Mouse (Mus musculus): ENCODE results near the gene Cd44.

GRCm38 (mm10) chr2:102940813-102941361 lies 39.4 kb upstream of the Cd44 start:
- TF ChIP-seq CTCF (IDR thresholded peaks at IDR 0.05; ENCODE audit: borderline replicate concordance, insufficient read depth, low read depth, low read length) (no peak), POLR2A (IDR thresholded peaks at IDR 0.05; ENCODE audit: borderline replicate concordance, insufficient read depth, low read length) (no peak)
